Comparison of ENCODE assay signal across 8 mouse cellular contexts in genomic region chr3:129590548-129591226, GRCm38 (mm10). TPM values are rescaled to one million over a fixed set of nuclear protein-coding genes. Genes with fewer than 3 reads are reported as not detected.
DNase-seq lines count a peak whose midpoint lies in the region; ATAC-seq and TF ChIP-seq lines count a peak whose summit lies in the region.

No protein-coding gene starts in this region.

- H3K4me3 ChIP-seq in liver, adult 2 months (ENCODE audit: insufficient read depth, low read depth, low read length) = no peak overlapping the region
- no peak overlapping the region for H3K4me3 ChIP-seq in liver, postnatal 0 days (ENCODE audit: low read depth, low read length)
- H3K4me3 ChIP-seq in forebrain, embryonic 14.5 days (ENCODE audit: low read depth, low read length) = no peak overlapping the region
- peak overlapping the region; percentile 15 for H3K4me3 ChIP-seq in midbrain, embryonic 16.5 days (ENCODE audit: low read depth, low read length)

- no peaks in the 10 kb centered on the region for H3K27me3 ChIP-seq in liver, adult 2 months (ENCODE audit: control insufficient read depth, insufficient read depth, low read length)
- H3K27me3 ChIP-seq in liver, postnatal 0 days (ENCODE audit: insufficient read depth, low read length) = no peaks in the 10 kb centered on the region
- no peaks in the 10 kb centered on the region for H3K27me3 ChIP-seq in forebrain, embryonic 14.5 days (replicated peaks; ENCODE audit: control insufficient read depth, insufficient read depth, low read length)
- H3K27me3 ChIP-seq in midbrain, embryonic 16.5 days (ENCODE audit: control insufficient read depth, insufficient read depth, low read depth, low read length) = no peaks in the 10 kb centered on the region

- H3K9ac ChIP-seq in liver, adult 2 months (ENCODE audit: low read depth, low read length) = no peak overlapping the region
- H3K9ac ChIP-seq in liver, postnatal 0 days (replicated peaks) = no peak overlapping the region
- H3K9ac ChIP-seq in forebrain, embryonic 14.5 days (ENCODE audit: low read length) = no peak overlapping the region
- 0 out of 2 replicates have a peak overlapping the region, but pooled peaks have one; percentile 11 for H3K9ac ChIP-seq in midbrain, embryonic 16.5 days (ENCODE audit: low read depth, low read length)

- peaks cover 28% of the 10 kb centered on the region for H3K4me1 ChIP-seq in liver, adult 2 months (ENCODE audit: control insufficient read depth, insufficient read depth, low read length)
- H3K4me1 ChIP-seq in liver, postnatal 0 days (ENCODE audit: insufficient read depth) = peaks cover 8% of the 10 kb centered on the region
- peaks cover 4% of the 10 kb centered on the region; the same call in 1 of the 2 replicates for H3K4me1 ChIP-seq in forebrain, embryonic 14.5 days (ENCODE audit: control insufficient read depth, insufficient read depth, low read length)
- peaks cover 16% of the 10 kb centered on the region for H3K4me1 ChIP-seq in midbrain, embryonic 16.5 days (ENCODE audit: control insufficient read depth, insufficient read depth, low read length)

- no peak for TF ChIP-seq EP300 in liver, postnatal 0 days (IDR thresholded peaks at IDR 0.05; ENCODE audit: low read depth)

- TF ChIP-seq CTCF in liver, adult 2 months (IDR thresholded peaks at IDR 0.05; ENCODE audit: low read depth, low read length) = no peak
- no peak for TF ChIP-seq CTCF in liver, postnatal 0 days (IDR thresholded peaks at IDR 0.05; ENCODE audit: low read depth)

- TF ChIP-seq POLR2A in liver, adult 2 months (IDR thresholded peaks at IDR 0.05; ENCODE audit: extremely low read depth, insufficient read depth, low read length) = no peak

- H3K9me3 ChIP-seq in liver, postnatal 0 days (ENCODE audit: low read length) = no peaks in the 10 kb centered on the region
- H3K9me3 ChIP-seq in forebrain, embryonic 14.5 days (replicated peaks; ENCODE audit: control insufficient read depth, low read length) = no peaks in the 10 kb centered on the region
- no peaks in the 10 kb centered on the region for H3K9me3 ChIP-seq in midbrain, embryonic 16.5 days (replicated peaks; ENCODE audit: control insufficient read depth, low read length, poor library complexity, severe bottlenecking)

- DNase-seq in liver, adult 2 months (ENCODE audit: extremely low read depth, low read depth, low spot score) = no peak
- DNase-seq in liver, postnatal 0 days = no peak
- DNase-seq in forebrain, embryonic 14.5 days (ENCODE audit: low spot score) = peak; percentile 43
- peak; percentile 50 to 84 for DNase-seq in layer of hippocampus, adult 18-20 months (ENCODE audit: low spot score in 2 of 2)
- peak; percentile 81 for DNase-seq in thymus, postnatal 25 days
- DNase-seq in adrenal gland, adult 8-10 months = no peak
- no peak for DNase-seq in gastrocnemius, postnatal 14 days

- peaks cover 7% of the 10 kb centered on the region; the same call in 1 of the 2 replicates for H3K79me2 ChIP-seq in liver, adult 2 months (ENCODE audit: control insufficient read depth, insufficient read depth, low read length)

- no peak for ATAC-seq in liver, postnatal 0 days
- peak; percentile 33; the same call in 1 of the 2 replicates for ATAC-seq in forebrain, embryonic 14.5 days
- ATAC-seq in midbrain, embryonic 16.5 days = peak; percentile 67

- 91% methylated on average over 17 of the region's 17 CpGs for WGBS in liver, adult 2 months
- WGBS in liver, postnatal 0 days (ENCODE audit: insufficient replicate concordance) = 81% methylated on average over 17 of the region's 17 CpGs
- 61% methylated on average over 17 of the region's 17 CpGs for WGBS in forebrain, embryonic 14.5 days
- 48% methylated on average over 17 of the region's 17 CpGs for WGBS in midbrain, embryonic 16.5 days

- H3K4me2 ChIP-seq in liver, postnatal 0 days (ENCODE audit: low read depth, low read length) = no peak overlapping the region
- H3K4me2 ChIP-seq in forebrain, embryonic 14.5 days (ENCODE audit: low read length) = 0 out of 2 replicates have a peak overlapping the region, but pooled peaks have one; percentile 1
- peak overlapping the region; percentile 46 for H3K4me2 ChIP-seq in midbrain, embryonic 16.5 days (ENCODE audit: low read length)

- H3K27ac ChIP-seq in liver, adult 2 months (replicated peaks; ENCODE audit: insufficient read depth, low read depth, low read length) = peak overlapping the region; percentile 90
- H3K27ac ChIP-seq in liver, postnatal 0 days (ENCODE audit: low read depth) = no peak overlapping the region
- H3K27ac ChIP-seq in forebrain, embryonic 14.5 days (ENCODE audit: low read depth, low read length) = no peak overlapping the region
- peak overlapping the region; percentile 58 for H3K27ac ChIP-seq in midbrain, embryonic 16.5 days (ENCODE audit: low read length)

- peaks cover 9% of the 10 kb centered on the region; the same call in 1 of the 2 replicates for H3K36me3 ChIP-seq in liver, adult 2 months (ENCODE audit: control insufficient read depth, insufficient read depth, low read length)
- H3K36me3 ChIP-seq in liver, postnatal 0 days (replicated peaks; ENCODE audit: insufficient read depth, low read length) = peaks cover 4% of the 10 kb centered on the region; the same call in 1 of the 2 replicates
- no peaks in the 10 kb centered on the region for H3K36me3 ChIP-seq in forebrain, embryonic 14.5 days (ENCODE audit: control insufficient read depth, insufficient read depth, low read length)
- H3K36me3 ChIP-seq in midbrain, embryonic 16.5 days (ENCODE audit: control insufficient read depth, insufficient read depth, low read length) = no peaks in the 10 kb centered on the region

- intact Hi-C loops in gastrocnemius, postnatal 14 days (cut with DNase I; ENCODE audit: low total_unique reads) = no loop called here

RNA-seq across cellular contexts. Expression of gene Elovl6, which starts 58.5 kb away (rescaled TPM):
- 30.5 and 44.3 TPM in 2 replicates for total RNA-seq in liver, adult 2 months (2014; rRNA removed)
- 44.6 and 70.5 TPM in 2 replicates for polyA plus RNA-seq in liver, adult 2 months (2012; rRNA removed)
- 6.6 and 8.0 TPM in 2 replicates for polyA plus RNA-seq in liver, postnatal 0 days (2015; fragmentation: Nextera tagmentation; extraction: Ambion mirVana)
- polyA plus RNA-seq in forebrain, embryonic 14.5 days (2014; fragmentation: Nextera tagmentation; extraction: Ambion mirVana) = 24.4 and 30.5 TPM in 2 replicates
- total RNA-seq in layer of hippocampus, adult 18-20 months (2021) = 10 to 100 TPM; 28.6 to 31.9 TPM
- polyA plus RNA-seq in midbrain, embryonic 16.5 days (2015; fragmentation: Nextera tagmentation; extraction: Ambion mirVana) = 42.5 and 46.7 TPM in 2 replicates
- 10 to 100 TPM; 37.7 to 86.6 (median 48.4) TPM for total RNA-seq in adrenal gland, adult 8-10 months (2022)
- 1 to 10 TPM; 1.4 to 4.5 TPM for total RNA-seq in gastrocnemius, postnatal 14 days (2021)

Comparison
In these comparisons a context has a peak if more than half of its experiments do, and no peak if none do; other contexts are left out.
1. H3K27ac ChIP-seq: peak in liver, adult 2 months (single experiment) and midbrain, embryonic 16.5 days (single experiment); none in liver, postnatal 0 days (single experiment) and forebrain, embryonic 14.5 days (single experiment).
2. DNase-seq: peak in forebrain, embryonic 14.5 days (single experiment), layer of hippocampus, adult 18-20 months (2 of 2) and thymus, postnatal 25 days (single experiment); none in liver, adult 2 months (single experiment), liver, postnatal 0 days (single experiment), adrenal gland, adult 8-10 months (single experiment) and gastrocnemius, postnatal 14 days (single experiment).